Mouse (Mus musculus): Measurements from ENCODE around the gene Mtus2.
A peak's percentile ranks its signal among the peaks of the same experiment; 100 is the strongest.
"Not testable (repeated sequence)": the region's sequence is repeated elsewhere in the genome, so short reads cannot be mapped to it uniquely, and the experiment has no call there.

The Mtus2 gene

GRCm38 (mm10) chr5:147956821-147957564, at the start of gene Mtus2:
Gene Mtus2, plus strand, starts transcription at chr5:147957320.
- peak; percentile 34 for DNase-seq (ENCODE audit: low read depth)

- no peak for DNase-seq (ENCODE audit: low read depth)
Measured at GRCm38 (mm10) chr5:147907851-147908250, 49.3 kb upstream of the Mtus2 start.

GRCm38 (mm10) chr5:147910807-147911509, 46.2 kb upstream of the Mtus2 start:
- no peak for DNase-seq (ENCODE audit: low read depth)

GRCm38 (mm10) chr5:147911744-147912143, 45.4 kb upstream of the Mtus2 start:
- no peak for DNase-seq (ENCODE audit: low read depth)

- no peak for DNase-seq (ENCODE audit: low read depth)
Measured at GRCm38 (mm10) chr5:147913241-147913842, 43.8 kb upstream of the Mtus2 start.

- DNase-seq (ENCODE audit: low read depth) = no peak
Measured at GRCm38 (mm10) chr5:147915038-147915566, 42.0 kb upstream of the Mtus2 start.

- DNase-seq (ENCODE audit: low read depth) = no peak
Measured at GRCm38 (mm10) chr5:147916171-147916570, 40.9 kb upstream of the Mtus2 start.

- no peak for DNase-seq (ENCODE audit: low read depth)
Measured at GRCm38 (mm10) chr5:147918044-147918846, 38.9 kb upstream of the Mtus2 start.

- DNase-seq (ENCODE audit: low read depth) = no peak
Measured at GRCm38 (mm10) chr5:147924621-147925020, 32.5 kb upstream of the Mtus2 start.

GRCm38 (mm10) chr5:147925935-147926604, 31.1 kb upstream of the Mtus2 start:
- no peak for DNase-seq (ENCODE audit: low read depth)

GRCm38 (mm10) chr5:147928668-147929497, 28.2 kb upstream of the Mtus2 start:
- no peak for DNase-seq (ENCODE audit: low read depth)

- no peak for DNase-seq (ENCODE audit: low read depth)
Measured at GRCm38 (mm10) chr5:147935096-147935495, 22.0 kb upstream of the Mtus2 start.

GRCm38 (mm10) chr5:147939226-147939625, 17.9 kb upstream of the Mtus2 start:
- DNase-seq (ENCODE audit: low read depth) = no peak

- DNase-seq (ENCODE audit: low read depth) = no peak
Measured at GRCm38 (mm10) chr5:147945000-147945666, 12.0 kb upstream of the Mtus2 start.

- DNase-seq (ENCODE audit: low read depth) = no peak
Measured at GRCm38 (mm10) chr5:147949881-147950280, 7.2 kb upstream of the Mtus2 start.

- DNase-seq (ENCODE audit: low read depth) = no peak
Measured at GRCm38 (mm10) chr5:147951751-147952150, 5.4 kb upstream of the Mtus2 start.

GRCm38 (mm10) chr5:147953181-147953580, 3.9 kb upstream of the Mtus2 start:
- DNase-seq (ENCODE audit: low read depth) = not testable (repeated sequence)

GRCm38 (mm10) chr5:147955671-147956070, 1.4 kb upstream of the Mtus2 start:
- DNase-seq (ENCODE audit: low read depth) = no peak

- no peak for DNase-seq (ENCODE audit: low read depth)
Measured at GRCm38 (mm10) chr5:147956421-147956820, 699 bp upstream of the Mtus2 start.
